Mouse (Mus musculus) megakaryocyte, embryonic 14.5 days (primary cell): ENCODE data around the gene Flot2. TPM values are rescaled to one million over a fixed set of nuclear protein-coding genes. Genes with fewer than 3 reads are reported as not detected.

Experiments
- H3K27me3 ChIP-seq: replicated peaks from 2 replicates; pipeline ENCODE3; 2012; ENCODE audit warnings: inconsistent platforms
- H3K36me3 ChIP-seq: replicated peaks from 2 replicates; pipeline ENCODE3; 2012; ENCODE audit warnings: low read length, inconsistent platforms, mixed read lengths
- H3K4me1 ChIP-seq: 2 replicates; pipeline ENCODE4 v1.6.1; 2012; ENCODE audit warnings: inconsistent platforms
- H3K4me3 ChIP-seq: replicated peaks from 2 replicates; pipeline ENCODE3; 2012; ENCODE audit warnings: moderate library complexity, mild to moderate bottlenecking, inconsistent platforms
- H3K9me3 ChIP-seq: 2 replicates; pipeline ENCODE4 v1.6.1; 2012; ENCODE audit warnings: inconsistent platforms
- FLI1 ChIP-seq: IDR thresholded peaks from 2 replicates; pipeline ENCODE4 v1.6.1; 2012; ENCODE audit warnings: low read length, inconsistent platforms, mixed read lengths
- GATA1 ChIP-seq: IDR thresholded peaks from 3 replicates; pipeline ENCODE4 v1.6.1; 2012; ENCODE audit warnings: mixed read lengths, low read length, inconsistent platforms, borderline replicate concordance
- polyA plus RNA-seq: library from polyadenylated mRNA; stranded (reverse); fragments of >175 nt; gene quantifications from 2 replicates; pipeline ENCODE4 v1.2.3, GENCODE M21; 2012; ENCODE audit warnings: low replicate concordance; ENCODE audit not compliant: insufficient read depth

The Flot2 gene
- polyA plus RNA-seq, 1 experiment: 9.5 TPM

DNA sequence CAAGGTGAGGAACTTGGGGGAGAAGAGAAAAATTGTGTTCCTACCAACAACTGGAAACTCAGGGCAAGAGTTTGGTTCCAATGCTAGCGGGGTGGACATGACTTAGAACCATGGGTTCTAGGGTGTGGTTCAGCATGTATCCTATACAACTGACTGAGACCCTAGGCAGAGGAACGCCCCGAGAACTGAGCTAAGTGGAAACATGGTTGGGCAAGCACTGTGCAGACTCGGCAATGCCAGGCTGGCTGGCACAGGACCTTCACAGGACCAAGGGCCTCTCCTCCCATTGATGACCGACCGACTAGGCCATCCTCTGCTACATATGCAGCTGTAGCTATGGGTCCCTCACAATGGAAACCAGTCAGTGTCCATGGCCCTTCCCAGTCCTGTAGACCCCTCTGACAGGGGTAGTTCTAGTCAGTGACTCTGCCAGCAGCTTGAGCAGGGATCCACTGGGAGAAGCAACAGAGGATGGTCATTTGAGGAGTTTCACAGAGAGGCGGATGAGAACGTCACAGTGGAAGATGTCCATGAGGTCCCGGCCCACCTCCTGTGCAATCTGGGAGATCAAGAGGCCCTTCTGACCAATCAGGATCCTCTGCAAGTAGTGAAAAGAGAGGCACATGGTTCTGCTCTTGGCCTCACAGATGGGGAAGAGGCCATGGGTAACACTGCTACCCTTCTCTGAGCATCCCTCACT is 36.0 kb downstream of the Flot2 start:
- Histone ChIP-seq H3K27me3 (no peaks in the 10 kb centered on the region), H3K9me3 (no peaks in the 10 kb centered on the region), H3K4me1 (peaks cover 52% of the 10 kb centered on the region), H3K4me3 (no peak overlapping the region), H3K36me3 (peaks cover 64% of the 10 kb centered on the region)
- TF ChIP-seq FLI1 (no peak), GATA1 (no peak)

DNA sequence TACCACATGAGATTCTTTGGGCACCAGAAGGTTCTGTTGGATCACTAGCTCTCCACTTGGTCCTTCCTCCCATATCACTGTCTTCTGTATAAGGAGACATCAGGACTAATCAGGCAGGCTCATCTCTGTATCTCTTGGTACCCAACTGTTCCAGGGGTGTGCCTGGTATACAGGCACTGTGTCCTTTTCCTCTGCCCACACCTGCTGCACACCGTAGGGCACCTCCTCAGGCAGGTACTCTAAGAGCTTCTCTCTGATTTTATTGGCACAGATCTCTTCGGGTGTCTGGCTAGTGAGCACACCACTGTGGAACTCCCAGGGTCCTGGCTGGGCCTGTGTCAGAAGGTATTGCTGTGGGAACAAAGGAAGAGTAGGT is 36.5 kb downstream of the Flot2 start:
- H3K4me3 ChIP-seq: no peak overlapping the region
- no peaks in the 10 kb centered on the region for H3K9me3 ChIP-seq
- H3K27me3 ChIP-seq: no peaks in the 10 kb centered on the region
- peaks cover 64% of the 10 kb centered on the region for H3K36me3 ChIP-seq
- TF ChIP-seq FLI1: no peak
- no peak for TF ChIP-seq GATA1
- peaks cover 56% of the 10 kb centered on the region for H3K4me1 ChIP-seq

DNA sequence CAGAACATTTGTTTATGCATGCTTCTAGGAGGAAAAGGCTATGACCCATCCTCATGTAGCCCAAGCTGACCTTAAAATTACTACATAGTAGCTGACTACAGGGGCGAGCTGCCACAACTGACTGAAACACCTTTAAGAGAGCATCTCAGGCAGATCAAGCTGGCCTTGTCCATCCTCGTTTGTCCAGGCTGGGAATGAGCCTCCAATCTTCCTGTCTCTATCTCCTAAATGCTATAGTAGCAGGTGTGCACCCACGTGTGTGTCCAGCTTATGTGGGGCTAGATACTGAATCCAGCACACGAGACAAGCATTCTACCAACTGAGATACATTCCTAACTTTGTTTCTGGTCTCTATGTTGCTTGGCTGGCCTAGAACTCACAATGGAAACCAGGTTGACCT is 36.9 kb downstream of the Flot2 start:
- Histone ChIP-seq H3K4me3 (no peak overlapping the region), H3K36me3 (peaks cover 64% of the 10 kb centered on the region), H3K4me1 (peaks cover 56% of the 10 kb centered on the region), H3K27me3 (no peaks in the 10 kb centered on the region), H3K9me3 (no peaks in the 10 kb centered on the region)
- no peak for TF ChIP-seq FLI1
- no peak for TF ChIP-seq GATA1

DNA sequence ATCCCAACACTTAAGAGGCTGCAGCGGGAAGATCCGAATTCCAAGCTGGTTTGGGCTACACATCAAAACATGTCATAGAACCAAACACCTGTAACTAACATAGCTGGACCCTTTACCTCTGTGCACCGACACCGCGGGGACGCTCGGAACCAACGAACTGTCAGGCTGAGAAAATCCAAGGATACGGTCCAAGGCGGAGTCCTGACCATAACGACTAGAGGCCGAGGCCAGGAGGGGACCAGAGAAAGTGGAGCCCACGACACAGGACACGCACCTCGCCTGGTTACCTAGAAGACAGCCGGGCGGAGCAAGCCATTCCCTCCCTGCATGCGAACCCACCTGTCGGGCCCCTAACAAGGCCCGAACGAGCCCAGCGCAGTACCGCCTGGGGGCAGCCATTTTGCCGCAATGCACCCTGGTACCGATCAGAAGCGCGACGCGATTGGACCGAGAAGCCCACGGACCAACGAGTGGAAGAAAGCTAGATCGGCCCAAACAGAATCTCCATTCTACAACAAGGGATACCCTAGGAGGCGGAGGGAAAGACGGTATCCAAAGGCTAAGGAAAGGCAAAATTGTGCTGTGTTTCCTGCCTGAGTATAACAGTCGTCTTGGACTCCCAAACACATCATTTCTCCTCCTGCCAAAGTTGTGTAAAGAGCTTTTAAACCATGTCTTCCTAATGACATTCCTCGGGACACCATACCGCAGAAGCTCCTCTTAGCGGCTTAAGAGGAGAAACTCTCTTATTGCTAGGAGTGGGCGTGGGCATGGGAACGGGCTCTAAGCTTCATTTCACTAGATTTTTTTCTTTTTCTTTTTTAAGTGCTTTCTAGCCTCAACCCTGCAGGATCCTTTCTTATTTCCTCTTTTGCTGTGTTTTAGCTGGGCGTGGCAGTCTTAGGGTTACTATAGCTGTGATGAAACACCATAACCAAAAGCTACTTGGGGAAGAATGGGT is 42.5 kb downstream of the Flot2 start, which contains the start of gene Eral1:
Gene Eral1, minus strand, starts transcription at position 423 of the 961 bp plus-strand sequence.
- no peaks in the 10 kb centered on the region for H3K9me3 ChIP-seq
- peak within 1 kb of the TSS; percentile 94 for H3K4me3 ChIP-seq
- peaks cover 27% of the 10 kb centered on the region for H3K36me3 ChIP-seq
- H3K27me3 ChIP-seq: no peaks in the 10 kb centered on the region
- TF ChIP-seq FLI1: no peak
- peaks cover 36% of the 10 kb centered on the region for H3K4me1 ChIP-seq

DNA sequence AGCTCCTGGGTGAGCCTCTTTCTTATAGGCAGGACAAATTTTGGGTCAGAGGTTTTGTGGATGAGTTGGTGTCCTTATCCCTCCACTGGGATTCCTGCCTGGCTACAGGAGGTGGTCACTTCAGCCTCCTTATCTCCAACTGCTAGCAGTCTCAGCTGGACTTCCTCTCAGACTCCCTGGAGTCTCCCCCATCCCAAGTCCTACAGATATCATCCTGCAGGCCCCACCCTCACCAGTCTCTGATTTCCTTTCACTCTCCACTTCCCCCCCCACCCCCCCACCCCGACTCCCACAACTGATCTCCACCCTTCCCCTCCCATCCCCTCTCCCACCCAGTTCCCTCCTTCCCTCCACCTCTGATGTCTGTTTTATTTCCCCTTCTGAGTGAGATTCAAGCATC is 45.9 kb downstream of the Flot2 start:
- Histone ChIP-seq H3K4me3 (no peak overlapping the region), H3K9me3 (no peaks in the 10 kb centered on the region), H3K4me1 (peaks cover 43% of the 10 kb centered on the region), H3K27me3 (no peaks in the 10 kb centered on the region), H3K36me3 (no peaks in the 10 kb centered on the region)
- TF ChIP-seq GATA1 (no peak), FLI1 (no peak)

DNA sequence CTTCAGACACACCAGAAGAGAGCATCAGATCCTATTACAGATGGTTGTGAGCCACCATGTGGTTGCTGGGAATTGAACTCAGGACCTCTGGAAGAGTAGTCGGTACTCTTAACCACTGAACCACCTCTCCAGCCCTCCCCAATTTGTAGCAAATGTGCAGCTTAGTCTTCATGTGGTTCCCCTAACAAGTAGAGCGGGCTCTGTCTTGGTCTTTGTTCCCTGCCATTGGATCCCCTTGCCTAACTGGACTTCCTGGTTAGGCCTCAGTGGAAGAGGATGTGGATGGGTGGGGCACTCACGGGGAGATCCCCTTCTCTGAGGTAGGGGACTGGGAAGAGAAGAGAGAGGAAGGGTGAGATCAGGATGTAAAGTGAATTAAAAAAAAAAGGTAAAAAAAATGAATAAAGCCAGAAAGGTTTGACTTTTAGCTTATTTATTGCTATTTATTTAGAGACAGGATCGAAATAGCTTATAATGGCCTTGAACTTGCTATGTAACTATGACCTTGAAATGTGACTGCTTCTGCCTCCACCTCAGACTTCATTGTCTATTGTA is 49.3 kb downstream of the Flot2 start:
- Histone ChIP-seq H3K4me1 (peaks cover 25% of the 10 kb centered on the region), H3K4me3 (no peak overlapping the region), H3K27me3 (no peaks in the 10 kb centered on the region), H3K9me3 (no peaks in the 10 kb centered on the region), H3K36me3 (no peaks in the 10 kb centered on the region)
- no peak for TF ChIP-seq FLI1

DNA sequence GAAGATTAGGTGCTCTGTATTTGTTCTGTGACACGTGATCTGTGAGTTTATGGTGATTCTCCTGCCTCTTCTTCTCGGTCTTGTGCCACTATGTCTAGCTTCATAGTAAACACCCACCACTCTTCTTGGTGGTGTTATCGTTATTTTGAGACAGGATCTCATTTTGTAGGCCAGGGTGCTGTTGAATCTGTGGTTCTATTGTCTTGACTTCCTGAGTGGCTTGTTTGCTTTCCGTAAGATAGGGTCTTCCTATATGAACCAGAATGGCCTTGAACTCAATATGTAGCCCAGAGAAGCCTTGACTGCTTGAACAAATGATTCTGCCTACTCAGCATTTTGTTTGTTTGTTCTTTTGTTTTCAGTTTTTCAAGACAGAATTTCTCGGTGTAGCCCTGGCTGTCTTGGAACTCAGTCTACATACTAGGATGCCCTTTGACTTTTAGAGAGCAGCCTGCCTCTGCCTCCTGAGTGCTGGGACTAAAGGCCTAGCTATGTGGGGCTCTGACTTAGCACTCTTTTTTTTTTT is 50.1 kb downstream of the Flot2 start:
- H3K4me1 ChIP-seq: peaks cover 25% of the 10 kb centered on the region
- TF ChIP-seq FLI1 (no peak), GATA1 (no peak)
- H3K27me3 ChIP-seq: no peaks in the 10 kb centered on the region
- no peaks in the 10 kb centered on the region for H3K36me3 ChIP-seq
- no peaks in the 10 kb centered on the region for H3K9me3 ChIP-seq
- no peak overlapping the region for H3K4me3 ChIP-seq

DNA sequence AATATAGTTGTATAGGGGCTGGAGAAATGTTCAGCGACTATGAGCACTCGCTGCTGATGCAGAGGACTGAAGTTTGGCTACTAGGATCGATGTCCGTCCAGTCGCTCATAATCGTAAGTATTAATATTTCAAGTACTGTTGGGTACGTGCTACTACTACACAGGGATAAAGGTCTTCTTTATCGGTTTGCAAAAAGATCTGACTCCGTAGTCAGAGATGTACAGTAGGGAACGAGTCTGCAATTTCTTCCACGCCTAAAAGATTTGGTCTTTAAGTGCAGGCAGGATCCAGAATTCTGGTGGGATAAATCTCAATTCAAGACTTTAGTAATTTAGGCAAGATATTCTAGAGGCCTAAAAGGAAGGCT is 56.4 kb downstream of the Flot2 start:
- Histone ChIP-seq H3K4me1 (peaks cover 38% of the 10 kb centered on the region), H3K36me3 (no peaks in the 10 kb centered on the region), H3K27me3 (no peaks in the 10 kb centered on the region), H3K4me3 (peak overlapping the region; percentile 97), H3K9me3 (no peaks in the 10 kb centered on the region)
- no peak for TF ChIP-seq FLI1
- TF ChIP-seq GATA1: no peak

DNA sequence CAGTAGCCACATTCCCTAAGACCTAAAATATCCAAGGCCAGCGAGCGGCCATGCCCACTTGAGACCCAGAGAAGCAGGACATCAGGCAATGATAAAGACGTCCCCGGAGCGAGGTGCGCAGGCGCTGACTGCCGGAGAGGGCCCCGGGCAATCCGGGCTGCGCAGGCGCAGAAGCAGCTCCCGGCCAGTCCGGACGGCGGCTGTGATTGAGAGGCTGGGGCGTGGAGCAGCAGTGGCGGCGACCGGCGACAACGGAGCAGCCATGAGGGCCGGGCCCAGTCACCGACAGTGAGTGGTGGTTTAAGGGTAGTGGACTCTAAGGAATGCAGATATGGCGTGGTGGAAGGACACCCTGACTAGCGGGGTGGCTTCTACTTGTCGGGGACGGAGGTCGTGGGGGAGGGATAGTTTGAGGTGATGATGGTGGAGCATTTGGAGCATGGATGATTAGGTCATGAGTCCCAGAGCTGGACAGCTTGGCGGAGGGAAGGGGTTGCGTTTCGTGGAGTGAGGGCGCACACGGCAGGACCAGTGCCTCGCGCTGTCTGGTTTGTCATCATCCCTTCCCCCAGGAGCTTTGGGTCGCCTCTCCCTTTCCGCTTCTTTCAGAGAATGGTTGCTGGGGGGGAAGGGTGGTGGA is 56.9 kb downstream of the Flot2 start, which contains the start of gene Fam222b:
Gene Fam222b, plus strand, starts transcription at position 157 of the 640 bp plus-strand sequence.
- TF ChIP-seq GATA1: no peak
- no peak for TF ChIP-seq FLI1
- H3K4me3 ChIP-seq: peak within 1 kb of the TSS; percentile 97
- no peaks in the 10 kb centered on the region for H3K9me3 ChIP-seq
- no peaks in the 10 kb centered on the region for H3K27me3 ChIP-seq
- peaks cover 38% of the 10 kb centered on the region for H3K4me1 ChIP-seq
- H3K36me3 ChIP-seq: peaks cover 1% of the 10 kb centered on the region
